Mouse (Mus musculus): Measurements from ENCODE around the gene Hyal2. TPM values are rescaled to one million over a fixed set of nuclear protein-coding genes. Genes with fewer than 3 reads are reported as not detected.

Gene Hyal2
- polyA plus RNA-seq, 1 experiment, result 213 TPM

DNA sequence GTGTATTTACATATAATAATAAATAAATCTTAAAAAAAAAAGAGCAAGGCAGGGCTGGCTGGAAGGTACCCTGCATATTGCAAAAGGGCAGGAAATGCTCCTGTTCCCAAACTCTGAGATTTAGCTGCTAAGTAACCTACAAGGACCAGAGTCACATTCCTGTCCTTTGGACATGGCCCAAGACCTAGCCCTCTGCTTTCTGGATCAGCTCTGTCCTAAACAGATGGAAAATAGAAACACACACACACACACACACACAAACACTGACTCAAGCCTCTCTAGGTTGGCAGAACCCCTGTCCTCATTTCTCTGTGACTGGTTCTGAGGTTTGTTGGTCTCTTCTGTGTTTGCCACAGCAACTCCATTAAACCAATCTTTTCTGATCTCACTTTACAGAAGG is 53.2 kb downstream of the Hyal2 start:
- H3K36me3 ChIP-seq (ENCODE audit: control insufficient read depth, insufficient read depth, low read length), result peaks cover 41% of the 10 kb centered on the region
- peak overlapping the region; percentile 36 for H3K27ac ChIP-seq (ENCODE audit: insufficient read depth, low read depth, low read length)

More for the DNA sequence above, 53.2 kb downstream of the Hyal2 start:
- TF ChIP-seq CTCF (IDR thresholded peaks at IDR 0.05; ENCODE audit: extremely low read depth, insufficient read length, insufficient replicate concordance, low read depth, low read length), result no peak
- TF ChIP-seq POLR2A (IDR thresholded peaks at IDR 0.05; ENCODE audit: low read depth, low read length), result no peak
- H3K27me3 ChIP-seq (ENCODE audit: control insufficient read depth, insufficient read depth, low read length), result no peaks in the 10 kb centered on the region
- no peak overlapping the region for H3K4me3 ChIP-seq (ENCODE audit: low read depth, low read length)
- H3K4me1 ChIP-seq (ENCODE audit: control insufficient read depth, insufficient read depth, insufficient read length, low read length), result peaks cover 41% of the 10 kb centered on the region

Other genes starting within 250 kb of the Hyal2 start
- 9.8 and 9.9 TPM in 2 replicates for gene Hemk1, start 229.6 kb upstream of the Hyal2 start, polyA plus RNA-seq (2012; rRNA removed)
- 0.10 and 0.25 TPM in 2 replicates for gene 6430571L13Rik, start 227.3 kb upstream of the Hyal2 start, polyA plus RNA-seq (2012; rRNA removed)
- gene Cacna2d2, start 168.3 kb upstream of the Hyal2 start, polyA plus RNA-seq (2012; rRNA removed), result 2.9 and 5.3 TPM in 2 replicates
- 32.0 and 63.5 TPM in 2 replicates for gene Tmem115, start 34.0 kb upstream of the Hyal2 start, polyA plus RNA-seq (2012; rRNA removed)
- 35.6 and 47.7 TPM in 2 replicates for gene Cyb561d2, start 25.8 kb upstream of the Hyal2 start, polyA plus RNA-seq (2012; rRNA removed)
- gene Nprl2, start 25.7 kb upstream of the Hyal2 start, polyA plus RNA-seq (2012; rRNA removed), result 15.6 and 23.3 TPM in 2 replicates
- 0.32 and 0.69 TPM in 2 replicates for gene Zmynd10, start 20.6 kb upstream of the Hyal2 start, polyA plus RNA-seq (2012; rRNA removed)
- gene Rassf1, start 16.4 kb upstream of the Hyal2 start, polyA plus RNA-seq (2012; rRNA removed), result 14.1 and 33.2 TPM in 2 replicates
- gene Tusc2, start 4.7 kb upstream of the Hyal2 start, polyA plus RNA-seq (2012; rRNA removed), result 38.8 and 49.7 TPM in 2 replicates
- gene Hyal1, start 9.0 kb downstream of the Hyal2 start, polyA plus RNA-seq (2012; rRNA removed), result 2.3 and 2.6 TPM in 2 replicates
- 26.3 and 46.3 TPM in 2 replicates for gene Naa80, start 10.9 kb downstream of the Hyal2 start, polyA plus RNA-seq (2012; rRNA removed)
- 0.52 and 0.89 TPM in 2 replicates for gene Hyal3, start 12.9 kb downstream of the Hyal2 start, polyA plus RNA-seq (2012; rRNA removed)
- 33.2 and 55.4 TPM in 2 replicates for gene Ifrd2, start 19.7 kb downstream of the Hyal2 start, polyA plus RNA-seq (2012; rRNA removed)
- 33.5 and 55.4 TPM in 2 replicates for gene Sema3b, start 41.3 kb downstream of the Hyal2 start, polyA plus RNA-seq (2012; rRNA removed)
- 264 and 501 TPM in 2 replicates for gene Gnai2, start 67.4 kb downstream of the Hyal2 start, polyA plus RNA-seq (2012; rRNA removed)
- 2.8 and 48.7 TPM in 2 replicates for gene Slc38a3, start 101.6 kb downstream of the Hyal2 start, polyA plus RNA-seq (2012; rRNA removed)
- 0.13 and 0.17 TPM in 2 replicates for gene Gnat1, start 111.8 kb downstream of the Hyal2 start, polyA plus RNA-seq (2012; rRNA removed)
- gene Sema3f, start 142.5 kb downstream of the Hyal2 start, polyA plus RNA-seq (2012; rRNA removed), result 24.2 and 30.7 TPM in 2 replicates
- 18.0 and 48.9 TPM in 2 replicates for gene Rbm5, start 203.1 kb downstream of the Hyal2 start, polyA plus RNA-seq (2012; rRNA removed)